Mouse (Mus musculus) adrenal gland, postnatal 25 days (tissue): ENCODE measurements at regions not wholly inside any gene's neighbourhood (a gene's known extent, or its start where the extent isn't known, plus 50 kb on each side); places are given as distances from the start of the nearest gene placed in this dataset.
A peak's percentile ranks its signal among the peaks of the same experiment; 100 is the strongest.

Experiments used
- DNase-seq: peaks from one replicate; pipeline ENCODE4 v3.0.0; 2021; ENCODE audit warnings: mixed read lengths

GRCm38 (mm10) chr3:52158788-52159260 is 53.9 kb upstream of the Maml3 start:
- DNase-seq: no peak

GRCm38 (mm10) chr3:52161688-52162087 is 56.8 kb upstream of the Maml3 start:
- no peak for DNase-seq

- DNase-seq: no peak
Observed at GRCm38 (mm10) chr3:52163990-52164389, 59.1 kb upstream of the Maml3 start.

GRCm38 (mm10) chr3:52167420-52167819 is 62.5 kb upstream of the Maml3 start:
- no peak for DNase-seq

- no peak for DNase-seq
Observed at GRCm38 (mm10) chr3:52170847-52171246, 66.0 kb upstream of the Maml3 start.

- DNase-seq: no peak
Observed at GRCm38 (mm10) chr3:52171303-52171702, 66.4 kb upstream of the Maml3 start.

GRCm38 (mm10) chr3:52173490-52173889 is 68.6 kb upstream of the Maml3 start:
- DNase-seq: no peak

GRCm38 (mm10) chr3:52176108-52176507 is 71.2 kb upstream of the Maml3 start:
- no peak for DNase-seq

- DNase-seq: no peak
Observed at GRCm38 (mm10) chr3:52178851-52179250, 74.0 kb upstream of the Maml3 start.

GRCm38 (mm10) chr3:52179686-52180085 is 74.8 kb upstream of the Maml3 start:
- peak; percentile 42 for DNase-seq

- DNase-seq: no peak
Observed at GRCm38 (mm10) chr3:52180306-52180705, 75.4 kb upstream of the Maml3 start.

GRCm38 (mm10) chr3:52180785-52181184 is 75.9 kb upstream of the Maml3 start:
- peak; percentile 83 for DNase-seq

GRCm38 (mm10) chr3:52181326-52182101 is 76.6 kb upstream of the Maml3 start:
- DNase-seq: no peak

GRCm38 (mm10) chr3:52184241-52184640 is 79.4 kb upstream of the Maml3 start:
- DNase-seq: no peak

GRCm38 (mm10) chr3:52185351-52185750 is 80.5 kb upstream of the Maml3 start:
- no peak for DNase-seq

GRCm38 (mm10) chr3:52187401-52187801 is 80.7 kb upstream of the Foxo1 start:
- DNase-seq: no peak

- no peak for DNase-seq
Observed at GRCm38 (mm10) chr3:52188303-52188702, 79.8 kb upstream of the Foxo1 start.

GRCm38 (mm10) chr3:52189016-52189415 is 79.1 kb upstream of the Foxo1 start:
- DNase-seq: no peak

- DNase-seq: no peak
Observed at GRCm38 (mm10) chr3:52190021-52190420, 78.1 kb upstream of the Foxo1 start.

GRCm38 (mm10) chr3:52193026-52193425 is 75.1 kb upstream of the Foxo1 start:
- no peak for DNase-seq

- DNase-seq: no peak
Observed at GRCm38 (mm10) chr3:52194216-52194615, 73.9 kb upstream of the Foxo1 start.

- no peak for DNase-seq
Observed at GRCm38 (mm10) chr3:52195486-52195885, 72.7 kb upstream of the Foxo1 start.

GRCm38 (mm10) chr3:52196047-52196935 is 71.8 kb upstream of the Foxo1 start:
- peak; percentile 86 for DNase-seq

- DNase-seq: no peak
Observed at GRCm38 (mm10) chr3:52196936-52197246, 71.2 kb upstream of the Foxo1 start.
